8 mouse cellular contexts compared by ENCODE assay signal in the genomic region with DNA sequence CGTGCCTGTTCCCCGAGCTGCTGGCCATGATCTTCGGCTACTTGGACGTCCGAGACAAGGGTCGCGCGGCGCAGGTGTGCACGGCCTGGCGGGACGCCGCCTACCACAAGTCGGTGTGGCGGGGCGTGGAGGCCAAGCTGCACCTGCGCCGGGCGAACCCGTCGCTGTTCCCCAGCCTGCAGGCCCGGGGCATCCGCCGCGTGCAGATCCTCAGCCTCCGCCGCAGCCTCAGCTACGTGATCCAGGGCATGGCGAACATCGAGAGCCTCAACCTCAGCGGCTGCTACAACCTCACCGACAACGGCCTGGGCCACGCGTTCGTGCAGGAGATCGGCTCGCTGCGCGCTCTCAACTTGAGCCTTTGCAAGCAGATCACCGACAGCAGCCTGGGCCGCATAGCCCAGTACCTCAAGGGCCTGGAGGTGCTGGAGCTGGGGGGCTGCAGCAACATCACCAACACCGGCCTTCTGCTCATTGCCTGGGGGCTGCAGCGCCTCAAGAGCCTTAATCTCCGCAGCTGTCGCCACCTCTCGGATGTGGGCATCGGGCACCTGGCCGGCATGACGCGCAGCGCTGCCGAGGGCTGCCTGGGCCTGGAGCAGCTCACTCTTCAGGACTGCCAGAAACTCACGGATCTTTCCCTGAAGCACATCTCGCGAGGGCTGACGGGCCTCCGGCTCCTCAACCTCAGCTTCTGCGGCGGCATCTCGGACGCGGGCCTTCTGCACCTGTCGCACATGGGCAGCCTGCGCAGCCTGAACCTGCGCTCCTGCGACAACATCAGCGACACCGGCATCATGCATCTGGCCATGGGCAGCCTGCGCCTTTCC. TPM values are rescaled to one million over a fixed set of nuclear protein-coding genes. Genes with fewer than 3 reads are reported as not detected.
DNase-seq lines count a peak whose midpoint lies in the region; ATAC-seq lines count a peak whose summit lies in the region.

No protein-coding gene starts in this region.

- peaks cover 51% of the 10 kb centered on the region for H3K4me1 ChIP-seq in embryonic facial prominence, embryonic 12.5 days
- peaks cover 32% of the 10 kb centered on the region for H3K4me1 ChIP-seq in heart, embryonic 11.5 days (ENCODE audit: control insufficient read depth, insufficient read depth, low read length)
- H3K4me1 ChIP-seq in kidney, embryonic 14.5 days (ENCODE audit: control insufficient read depth, insufficient read depth, low read length), result peaks cover 35% of the 10 kb centered on the region
- peaks cover 73% of the 10 kb centered on the region for H3K4me1 ChIP-seq in liver, embryonic 12.5 days
- peaks cover 35% of the 10 kb centered on the region for H3K4me1 ChIP-seq in stomach, embryonic 16.5 days (ENCODE audit: control insufficient read depth, insufficient read depth, low read length)

- peak; percentile 72 to 75 for DNase-seq in B cell, adult 2 months
- peak; percentile 39 for DNase-seq in adrenal gland, adult 8-10 months
- DNase-seq in natural killer cell, adult 2 months (ENCODE audit: low spot score in 2 of 2), result peak; percentile 63 to 66

- peak overlapping the region; percentile 100 for H3K4me2 ChIP-seq in embryonic facial prominence, embryonic 12.5 days (replicated peaks)
- peak overlapping the region; percentile 99 for H3K4me2 ChIP-seq in heart, embryonic 11.5 days
- peak overlapping the region; percentile 92 for H3K4me2 ChIP-seq in kidney, embryonic 14.5 days (replicated peaks; ENCODE audit: low read depth, low read length)
- peak overlapping the region; percentile 99 for H3K4me2 ChIP-seq in liver, embryonic 12.5 days
- peak overlapping the region; percentile 97 for H3K4me2 ChIP-seq in stomach, embryonic 16.5 days (ENCODE audit: low read depth, low read length)

- H3K4me3 ChIP-seq in embryonic facial prominence, embryonic 12.5 days, result peak overlapping the region; percentile 87
- H3K4me3 ChIP-seq in heart, embryonic 11.5 days (ENCODE audit: low read depth, low read length), result peak overlapping the region; percentile 77
- peak overlapping the region; percentile 86 for H3K4me3 ChIP-seq in kidney, embryonic 14.5 days (ENCODE audit: low read length)
- peak overlapping the region; percentile 85 for H3K4me3 ChIP-seq in liver, embryonic 12.5 days
- peak overlapping the region; percentile 68 for H3K4me3 ChIP-seq in stomach, embryonic 16.5 days (replicated peaks; ENCODE audit: low read length)

- peak overlapping the region; percentile 97 for H3K27ac ChIP-seq in embryonic facial prominence, embryonic 12.5 days
- peak overlapping the region; percentile 99 for H3K27ac ChIP-seq in heart, embryonic 11.5 days (ENCODE audit: low read depth, low read length)
- peak overlapping the region; percentile 90 for H3K27ac ChIP-seq in kidney, embryonic 14.5 days (ENCODE audit: low read depth, low read length)
- H3K27ac ChIP-seq in liver, embryonic 12.5 days, result peak overlapping the region; percentile 91
- H3K27ac ChIP-seq in stomach, embryonic 16.5 days (ENCODE audit: low read length), result peak overlapping the region; percentile 98

- H3K9me3 ChIP-seq in embryonic facial prominence, embryonic 12.5 days, result no peaks in the 10 kb centered on the region
- H3K9me3 ChIP-seq in heart, embryonic 11.5 days (replicated peaks; ENCODE audit: control insufficient read depth, low read length), result no peaks in the 10 kb centered on the region
- no peaks in the 10 kb centered on the region for H3K9me3 ChIP-seq in kidney, embryonic 14.5 days (ENCODE audit: control insufficient read depth, low read length)
- no peaks in the 10 kb centered on the region for H3K9me3 ChIP-seq in liver, embryonic 12.5 days (replicated peaks)
- no peaks in the 10 kb centered on the region for H3K9me3 ChIP-seq in stomach, embryonic 16.5 days (replicated peaks; ENCODE audit: control insufficient read depth, low read length)

- no peak; the same call in 1 of the 2 replicates for ATAC-seq in embryonic facial prominence, embryonic 12.5 days (ENCODE audit: insufficient number of reproducible peaks, insufficient read depth, low FRiP score, low TSS enrichment)
- peak; percentile 3; the same call in 1 of the 2 replicates for ATAC-seq in heart, embryonic 11.5 days (replicated peaks; ENCODE audit: insufficient number of reproducible peaks, low FRiP score, low TSS enrichment)
- ATAC-seq in kidney, embryonic 14.5 days (ENCODE audit: low FRiP score, low TSS enrichment), result peak; percentile 19
- peak; percentile 50 for ATAC-seq in liver, embryonic 12.5 days
- peak; percentile 19; the same call in 1 of the 2 replicates for ATAC-seq in stomach, embryonic 16.5 days (ENCODE audit: insufficient read depth, low FRiP score)

- under 1% methylated on average over 70 of the region's 70 CpGs for WGBS in embryonic facial prominence, embryonic 12.5 days
- WGBS in heart, embryonic 11.5 days (ENCODE audit: insufficient replicate concordance), result under 1% methylated on average over 70 of the region's 70 CpGs
- under 1% methylated on average over 70 of the region's 70 CpGs for WGBS in kidney, embryonic 14.5 days
- under 1% methylated on average over 70 of the region's 70 CpGs for WGBS in liver, embryonic 12.5 days (ENCODE audit: insufficient replicate concordance)
- WGBS in stomach, embryonic 16.5 days, result under 1% methylated on average over 68 of the region's 70 CpGs

- H3K9ac ChIP-seq in embryonic facial prominence, embryonic 12.5 days, result peak overlapping the region; percentile 80
- peak overlapping the region; percentile 97 for H3K9ac ChIP-seq in heart, embryonic 11.5 days (ENCODE audit: low read depth, low read length)
- peak overlapping the region; percentile 93 for H3K9ac ChIP-seq in kidney, embryonic 14.5 days (ENCODE audit: low read depth, low read length)
- peak overlapping the region; percentile 86 for H3K9ac ChIP-seq in liver, embryonic 12.5 days
- H3K9ac ChIP-seq in stomach, embryonic 16.5 days (ENCODE audit: low read length), result peak overlapping the region; percentile 97

- no peaks in the 10 kb centered on the region for H3K27me3 ChIP-seq in embryonic facial prominence, embryonic 12.5 days
- no peaks in the 10 kb centered on the region for H3K27me3 ChIP-seq in heart, embryonic 11.5 days (ENCODE audit: control insufficient read depth, insufficient read depth, low read length)
- H3K27me3 ChIP-seq in kidney, embryonic 14.5 days (ENCODE audit: control insufficient read depth, insufficient read depth, low read length), result no peaks in the 10 kb centered on the region
- H3K27me3 ChIP-seq in liver, embryonic 12.5 days (replicated peaks), result no peaks in the 10 kb centered on the region
- H3K27me3 ChIP-seq in stomach, embryonic 16.5 days (ENCODE audit: control insufficient read depth, insufficient read depth, low read length), result no peaks in the 10 kb centered on the region

- peaks cover 18% of the 10 kb centered on the region for H3K36me3 ChIP-seq in embryonic facial prominence, embryonic 12.5 days
- H3K36me3 ChIP-seq in heart, embryonic 11.5 days (ENCODE audit: control insufficient read depth, insufficient read depth, low read length), result no peaks in the 10 kb centered on the region
- peaks cover 16% of the 10 kb centered on the region; the same call in 1 of the 2 replicates for H3K36me3 ChIP-seq in kidney, embryonic 14.5 days (ENCODE audit: control insufficient read depth, insufficient read depth, low read length)
- peaks cover 30% of the 10 kb centered on the region for H3K36me3 ChIP-seq in liver, embryonic 12.5 days
- H3K36me3 ChIP-seq in stomach, embryonic 16.5 days (ENCODE audit: control insufficient read depth, insufficient read depth, low read length), result no peaks in the 10 kb centered on the region

RNA-seq across cellular contexts. Expression of gene Fbxl14, which starts 0.6 kb away (rescaled TPM):
- 10 to 100 TPM; 35.2 to 38.8 (median 36.3) TPM for total RNA-seq in adrenal gland, adult 8-10 months (2022)
- polyA plus RNA-seq in embryonic facial prominence, embryonic 12.5 days (2016; fragmentation: Nextera tagmentation; extraction: Ambion mirVana), result 4.1 and 4.4 TPM in 2 replicates
- polyA plus RNA-seq in heart, embryonic 11.5 days (2014; fragmentation: Nextera tagmentation; extraction: Ambion mirVana), result 4.9 and 5.2 TPM in 2 replicates
- polyA plus RNA-seq in kidney, embryonic 14.5 days (2014; fragmentation: Nextera tagmentation; extraction: Ambion mirVana), result 7.2 and 9.6 TPM in 2 replicates
- polyA plus RNA-seq in liver, embryonic 12.5 days (2016; fragmentation: Nextera tagmentation; extraction: Ambion mirVana), result 3.2 and 3.4 TPM in 2 replicates
- 3.9 and 4.3 TPM in 2 replicates for polyA plus RNA-seq in stomach, embryonic 16.5 days (2015; fragmentation: Nextera tagmentation; extraction: Ambion mirVana)
